Mouse (Mus musculus) heart, postnatal 0 days (tissue): ENCODE results near the gene Itgav.

ENCODE experiments used
- CTCF ChIP-seq: IDR thresholded peaks from 2 replicates; pipeline ENCODE4 v1.5.1; 2016; ENCODE audit warnings: antibody characterized with exemption, control low read depth, low read depth
- EP300 ChIP-seq: IDR thresholded peaks from 2 replicates; pipeline ENCODE4 v1.6.1; 2016; ENCODE audit warnings: antibody characterized with exemption, low read depth

- no peak for TF ChIP-seq EP300
- no peak for TF ChIP-seq CTCF
Measured at GRCm38 (mm10) chr2:83681332-83681731, 42.9 kb upstream of the Itgav start.
